Mouse (Mus musculus) stomach, postnatal 0 days (tissue): ENCODE measurements at regions not wholly inside any gene's neighbourhood (a gene's known extent, or its start where the extent isn't known, plus 50 kb on each side); places are given as distances from the start of the nearest gene placed in this dataset.

Experiments used
- ATAC-seq: fragments of 200-750 bp; cut with Nextera tagmentation; 2 replicates; pipeline ENCODE4 v1.8.0; 2017; ENCODE audit not compliant: low FRiP score, low TSS enrichment
- DNase-seq: peaks from one replicate; pipeline ENCODE4 v3.0.0-alpha.2; 2016; ENCODE audit warnings: low spot score
- H3K27ac ChIP-seq: fragments of 300-500 bp; sonication (generic); replicated peaks from 2 replicates; pipeline ENCODE4 v1.5.1; 2014; ENCODE audit warnings: mild to moderate bottlenecking, control low read depth
- H3K27me3 ChIP-seq: fragments of 300-500 bp; sonication (generic); 2 replicates; pipeline ENCODE4 v1.6.1; 2014; ENCODE audit warnings: low read length; ENCODE audit not compliant: control insufficient read depth, insufficient read depth
- H3K36me3 ChIP-seq: fragments of 300-500 bp; sonication (generic); 2 replicates; pipeline ENCODE4 v1.6.1; 2014; ENCODE audit warnings: low read length, mixed read lengths; ENCODE audit not compliant: control insufficient read depth, insufficient read depth
- H3K4me1 ChIP-seq: fragments of 300-500 bp; sonication (generic); replicated peaks from 2 replicates; pipeline ENCODE4 v1.6.1; 2014; ENCODE audit warnings: antibody characterized with exemption; ENCODE audit not compliant: control insufficient read depth, insufficient read depth
- H3K4me2 ChIP-seq: fragments of 300-500 bp; sonication (generic); replicated peaks from 2 replicates; pipeline ENCODE4 v1.6.1; 2014; ENCODE audit warnings: low read depth, mild to moderate bottlenecking, control low read depth, moderate library complexity
- H3K4me3 ChIP-seq: fragments of 300-500 bp; sonication (generic); 2 replicates; pipeline ENCODE4 v1.5.1; 2014; ENCODE audit warnings: low read depth, low read length, control low read depth
- H3K9ac ChIP-seq: fragments of 300-500 bp; sonication (generic); 2 replicates; pipeline ENCODE4 v1.6.1; 2014; ENCODE audit warnings: mild to moderate bottlenecking, low read length, control low read depth, mixed read lengths
- H3K9me3 ChIP-seq: fragments of 300-500 bp; sonication (generic); 2 replicates; pipeline ENCODE4 v1.6.1; 2016; ENCODE audit warnings: low read length; ENCODE audit not compliant: control insufficient read depth
- CTCF ChIP-seq: IDR thresholded peaks from 2 replicates; pipeline ENCODE4 v1.5.1; 2016; ENCODE audit warnings: antibody characterized with exemption, low read depth, mild to moderate bottlenecking, moderate library complexity
- EP300 ChIP-seq: optimal IDR thresholded peaks from 2 replicates; pipeline ENCODE3; 2016; ENCODE audit warnings: antibody characterized with exemption
- WGBS: fragments of 180-500 bp; shearing (Covaris S2); extraction: QIAGEN DNeasy Blood & Tissue Kit; methylation state at CpG from one replicate; pipeline ENCODE4 v1.1.7; 2014; 5-methylcytosine and 5-hydroxymethylcytosine counted together

DNA sequence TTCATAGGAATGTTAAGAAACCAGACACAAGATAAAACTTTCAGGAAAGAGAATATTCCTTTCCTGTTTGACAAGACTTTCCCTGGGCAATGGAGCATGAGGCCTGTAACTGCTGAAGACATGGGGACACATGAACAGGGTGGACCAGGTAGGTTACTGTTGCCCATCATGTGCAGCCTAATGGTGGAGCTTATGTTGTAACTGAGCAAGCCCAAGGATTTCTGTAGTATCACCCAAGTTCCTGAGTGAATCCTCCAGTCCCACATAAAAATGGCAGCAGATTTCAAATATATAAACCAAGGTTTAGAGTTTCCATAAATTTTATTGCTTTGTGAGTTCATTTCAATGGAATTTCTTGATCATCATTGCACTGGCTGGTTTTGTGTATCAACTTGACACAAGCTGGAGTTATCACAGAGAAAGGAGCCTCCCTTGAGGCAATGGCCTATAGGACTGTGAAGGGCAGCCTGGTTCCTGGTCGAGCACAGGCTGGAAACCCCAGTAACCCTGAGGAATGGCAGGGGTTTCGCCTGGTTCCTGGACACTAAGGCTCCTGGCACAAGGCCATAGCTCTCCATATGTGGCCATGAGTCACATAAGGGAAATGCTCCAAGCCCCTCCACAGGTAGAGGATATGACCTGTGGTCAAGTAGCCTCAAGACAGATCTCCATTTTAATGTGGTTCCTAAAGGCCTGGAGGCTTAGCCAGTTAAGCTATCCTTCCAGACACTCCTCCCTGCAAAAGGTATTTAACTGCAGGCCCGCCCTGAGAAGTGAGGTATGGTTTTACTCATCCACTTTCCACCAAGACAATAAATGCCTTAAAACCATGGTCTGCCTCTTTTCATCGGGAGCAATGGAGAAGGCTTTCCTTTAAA, 92.9 kb upstream of the Pfn2 start:
- H3K9ac ChIP-seq = no peak overlapping the region

GRCm38 (mm10) chr3:57944698-57945097, 96.8 kb upstream of the Pfn2 start:
- Histone ChIP-seq H3K9me3 (no peaks in the 10 kb centered on the region), H3K4me2 (no peak overlapping the region), H3K4me1 (no peaks in the 10 kb centered on the region), H3K4me3 (no peak overlapping the region), H3K36me3 (no peaks in the 10 kb centered on the region), H3K27me3 (no peaks in the 10 kb centered on the region), H3K27ac (no peak overlapping the region), H3K9ac (no peak overlapping the region)
- DNase-seq (no peak), ATAC-seq (no peak)
- no peak for TF ChIP-seq CTCF
- 72% methylated on average over 2 of the region's 2 CpGs for WGBS

More for the DNA sequence above, 92.9 kb upstream of the Pfn2 start:
- DNase-seq (no peak), ATAC-seq (no peak)
- Histone ChIP-seq H3K4me1 (no peaks in the 10 kb centered on the region), H3K4me2 (no peak overlapping the region), H3K27ac (no peak overlapping the region), H3K9me3 (no peaks in the 10 kb centered on the region), H3K4me3 (no peak overlapping the region), H3K36me3 (no peaks in the 10 kb centered on the region), H3K27me3 (no peaks in the 10 kb centered on the region)
- 83% methylated on average over 4 of the region's 4 CpGs for WGBS
- no peak for TF ChIP-seq EP300
- no peak for TF ChIP-seq CTCF

GRCm38 (mm10) chr3:57945765-57946164, 97.9 kb upstream of the Pfn2 start:
- DNase-seq (no peak), ATAC-seq (no peak)
- no peaks in the 10 kb centered on the region for H3K9me3 ChIP-seq
- TF ChIP-seq EP300 (no peak), CTCF (no peak)
- H3K36me3 ChIP-seq = no peaks in the 10 kb centered on the region
- 83% methylated on average over 5 of the region's 5 CpGs for WGBS
- H3K4me3 ChIP-seq = no peak overlapping the region
- H3K27ac ChIP-seq = no peak overlapping the region
- H3K9ac ChIP-seq = no peak overlapping the region
- no peaks in the 10 kb centered on the region for H3K4me1 ChIP-seq
- no peak overlapping the region for H3K4me2 ChIP-seq
- H3K27me3 ChIP-seq = no peaks in the 10 kb centered on the region

DNA sequence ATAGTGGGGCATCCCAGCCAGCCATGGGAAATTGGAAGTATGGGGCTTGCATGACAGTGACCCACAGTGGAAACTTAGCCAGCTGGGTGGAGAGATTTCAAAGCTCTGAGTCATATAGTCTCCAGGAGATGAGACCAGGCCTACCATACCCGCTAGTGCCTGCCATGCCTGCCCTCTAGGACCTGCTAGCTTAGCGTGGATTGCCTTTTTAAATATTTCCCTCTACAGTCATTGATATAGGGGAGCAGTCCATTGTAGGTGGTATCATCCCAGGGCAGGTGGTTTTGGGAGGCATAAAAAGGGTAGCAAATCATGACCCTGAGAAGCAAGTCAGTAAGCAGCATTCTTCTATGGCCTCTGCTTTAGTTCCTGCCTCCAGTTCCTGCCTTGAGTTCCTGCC, 99.5 kb upstream of the Pfn2 start:
- H3K9me3 ChIP-seq = no peaks in the 10 kb centered on the region
- no peak overlapping the region for H3K27ac ChIP-seq
- ATAC-seq = no peak
- no peaks in the 10 kb centered on the region for H3K4me1 ChIP-seq
- DNase-seq = no peak
- no peaks in the 10 kb centered on the region for H3K36me3 ChIP-seq
- 89% methylated on average over 2 of the region's 2 CpGs for WGBS
- no peak overlapping the region for H3K4me2 ChIP-seq
- no peaks in the 10 kb centered on the region for H3K27me3 ChIP-seq
- H3K9ac ChIP-seq = no peak overlapping the region
- TF ChIP-seq CTCF = no peak
- TF ChIP-seq EP300 = no peak
- H3K4me3 ChIP-seq = no peak overlapping the region

- ATAC-seq (no peak), DNase-seq (no peak)
- WGBS = 83% methylated on average over 1 of the region's 1 CpGs
- TF ChIP-seq CTCF = no peak
- TF ChIP-seq EP300 = no peak
- H3K4me2 ChIP-seq = no peak overlapping the region
- no peak overlapping the region for H3K4me3 ChIP-seq
- no peaks in the 10 kb centered on the region for H3K4me1 ChIP-seq
- H3K9me3 ChIP-seq = no peaks in the 10 kb centered on the region
- no peak overlapping the region for H3K9ac ChIP-seq
- H3K36me3 ChIP-seq = no peaks in the 10 kb centered on the region
- H3K27me3 ChIP-seq = no peaks in the 10 kb centered on the region
- no peak overlapping the region for H3K27ac ChIP-seq
These were observed 100.8 kb upstream of the Pfn2 start for GRCm38 (mm10) chr3:57948720-57949119.
